Mouse (Mus musculus) CH12.LX (cell line): ENCODE results near the gene Itgad.

Experiments
- CHD1 ChIP-seq: IDR thresholded peaks from 2 replicates; pipeline ENCODE4 v1.6.1; 2012; ENCODE audit warnings: low read depth, low read length, improper control_type of control experiment, inconsistent platforms
- CTCF ChIP-seq, 2 experiments: IDR thresholded peaks in 1 of 2; conservative IDR thresholded peaks in 1 of 2; 2 replicates each; pipeline ENCODE4 v1.5.1; 2011 to 2012; ENCODE audit warnings: low read depth in 2 of 2, low read length in 2 of 2, improper control_type of control experiment in 1 of 2, inconsistent platforms in 1 of 2, mild to moderate bottlenecking in 1 of 2, moderate library complexity in 1 of 2
- EP300 ChIP-seq: IDR thresholded peaks from 2 replicates; pipeline ENCODE4 v1.6.1; 2011; ENCODE audit warnings: low read length, improper control_type of control experiment
- GABPA ChIP-seq: IDR thresholded peaks from 2 replicates; pipeline ENCODE4 v1.6.1; 2012; ENCODE audit warnings: low read depth, low read length, improper control_type of control experiment, inconsistent platforms; ENCODE audit not compliant: insufficient replicate concordance
- MAX ChIP-seq: IDR thresholded peaks from 2 replicates; pipeline ENCODE4 v1.6.1; 2011; ENCODE audit warnings: low read length, improper control_type of control experiment
- MXI1 ChIP-seq: IDR thresholded peaks from 2 replicates; pipeline ENCODE4 v1.6.1; 2011; ENCODE audit warnings: mild to moderate bottlenecking, low read depth, low read length, improper control_type of control experiment
- POLR2A ChIP-seq: IDR thresholded peaks from 2 replicates; pipeline ENCODE4 v1.6.1; 2011; ENCODE audit warnings: low read depth, mild to moderate bottlenecking, improper control_type of control experiment, low read length
- POLR2AphosphoS2 ChIP-seq: IDR thresholded peaks from 2 replicates; pipeline ENCODE4 v1.6.1; 2011; ENCODE audit warnings: low read depth, low read length, improper control_type of control experiment
- RAD21 ChIP-seq: IDR thresholded peaks from 2 replicates; pipeline ENCODE4 v1.6.1; 2011; ENCODE audit warnings: low read depth, mild to moderate bottlenecking, low read length, improper control_type of control experiment, moderate library complexity
- TBP ChIP-seq: conservative IDR thresholded peaks from 2 replicates; pipeline ENCODE4 v1.6.1; 2011; ENCODE audit warnings: low read depth, low read length, improper control_type of control experiment
- USF1 ChIP-seq: IDR thresholded peaks from 2 replicates; pipeline ENCODE4 v1.6.1; 2014; ENCODE audit warnings: low read depth, mild to moderate bottlenecking, inconsistent platforms, low read length, improper control_type of control experiment
- ZKSCAN1 ChIP-seq: IDR thresholded peaks from 2 replicates; pipeline ENCODE4 v1.6.1; 2012; ENCODE audit warnings: low read depth, inconsistent platforms, low read length, improper control_type of control experiment, borderline replicate concordance

DNA sequence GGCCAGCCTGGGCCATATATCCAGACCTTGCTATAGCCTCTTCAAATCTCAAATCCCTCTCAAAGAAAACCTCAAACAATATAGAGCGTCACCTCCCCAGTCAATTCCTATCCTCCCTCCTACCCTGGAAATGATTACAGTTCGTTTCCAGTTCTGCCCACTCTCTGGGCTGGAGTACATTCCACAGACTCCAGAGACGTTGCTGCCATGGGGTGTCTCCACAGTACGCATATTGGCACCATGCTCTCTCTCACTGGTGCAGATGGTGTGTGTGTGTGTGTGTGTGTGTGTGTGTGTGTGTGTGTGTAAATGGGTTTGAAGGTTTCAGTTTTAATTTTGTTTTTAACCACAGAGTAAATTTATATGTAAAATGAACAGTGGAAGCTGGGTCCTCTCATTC lies 48.9 kb upstream of the Itgad start:
- TF ChIP-seq POLR2AphosphoS2 (no peak), RAD21 (peak; percentile 38), POLR2A (no peak), CTCF (conservative IDR thresholded peaks at IDR 0.05 in 1 of 2, IDR thresholded peaks at IDR 0.05 in 1 of 2; ENCODE audit: low read depth in 2 of 2, low read length in 2 of 2) (peak in 1 of 2 experiments; percentile 42; a peak in 2 of 4 replicates), EP300 (no peak), GABPA (no peak), ZKSCAN1 (no peak), TBP (no peak), MXI1 (no peak), USF1 (no peak), CHD1 (no peak), MAX (no peak)
